Mouse (Mus musculus) cerebellum, adult 9-11 months (tissue): Measurements from ENCODE around the gene Fbxw19.
"Not testable (repeated sequence)": the region's sequence is repeated elsewhere in the genome, so short reads cannot be mapped to it uniquely, and the experiment has no call there.

ENCODE experiments used
- DNase-seq: peaks from one replicate; pipeline ENCODE4 v3.0.0; 2022

Gene Fbxw19

DNA sequence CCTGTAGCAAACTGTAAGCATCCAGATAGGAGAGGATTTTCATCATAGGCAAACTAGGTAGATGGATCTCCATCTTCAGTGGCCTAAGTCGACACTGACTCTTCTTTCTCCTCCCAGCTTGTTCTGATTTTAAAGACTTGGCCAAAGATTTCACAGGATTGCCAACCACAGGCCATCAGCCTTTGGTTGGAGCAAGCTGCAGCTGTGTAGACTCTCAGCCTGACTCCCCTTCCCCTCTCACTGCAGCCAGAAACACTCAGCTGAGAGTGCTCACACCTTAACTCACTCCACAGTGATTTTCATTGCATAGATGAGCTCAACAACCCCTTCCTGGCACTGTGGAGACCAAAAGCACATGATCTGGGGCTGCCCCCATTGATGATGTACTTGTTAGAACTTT lies at the start of gene Fbxw19:
Fbxw19 (minus strand) TSS at position 101 of the 400 bp plus-strand sequence.
- DNase-seq: not testable (repeated sequence)

DNA sequence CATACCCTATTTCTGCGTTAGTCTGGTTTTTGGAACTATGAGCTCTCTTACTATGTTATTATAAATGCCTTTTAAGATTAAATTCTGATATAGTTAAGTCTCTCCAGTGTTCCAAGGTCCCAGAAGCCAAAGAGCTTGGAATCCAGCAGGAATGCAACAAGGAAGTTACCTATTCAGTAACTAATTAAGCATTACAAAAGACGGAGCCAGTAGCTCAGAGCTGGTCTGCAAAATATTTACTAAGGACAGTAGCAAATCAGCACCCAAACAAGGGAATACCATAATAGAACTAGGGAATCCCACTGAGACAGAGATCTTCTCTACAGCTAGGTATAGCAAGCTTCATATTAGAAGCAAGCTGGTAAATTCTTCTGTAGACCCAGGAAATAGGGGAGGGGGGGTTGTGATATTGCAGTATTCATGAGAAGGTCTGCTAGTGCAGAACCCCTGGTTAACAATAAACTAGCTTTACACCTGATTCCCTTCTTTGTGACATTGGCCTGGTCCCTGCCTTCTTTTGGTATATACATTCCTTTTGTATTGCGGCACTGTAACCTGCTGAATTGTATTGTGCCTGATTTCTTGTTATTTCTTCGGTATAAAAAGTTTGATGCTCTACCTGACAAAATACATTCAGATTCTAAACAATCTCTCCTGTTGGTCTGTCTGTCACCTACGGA lies 27.9 kb upstream of the Fbxw19 start:
- DNase-seq: no peak

DNA sequence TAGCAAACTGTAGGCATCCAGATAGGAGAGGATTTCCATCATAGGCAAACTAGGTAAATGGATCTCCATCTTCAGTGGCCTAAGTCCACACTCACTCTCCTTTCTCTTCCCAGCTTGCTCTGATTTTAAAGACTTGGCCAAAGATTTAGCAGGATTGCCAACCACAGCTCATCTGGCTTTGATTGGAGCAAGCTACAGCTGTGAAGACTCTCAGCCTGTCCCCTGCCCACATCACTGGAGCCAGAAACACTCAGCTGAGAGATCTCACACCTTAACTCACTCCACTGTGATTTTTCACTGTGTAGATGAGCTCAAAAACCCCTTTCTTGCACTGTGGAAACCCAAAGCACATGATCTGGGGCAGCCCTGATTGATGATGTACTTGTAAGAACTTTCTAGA lies 46.6 kb downstream of the Fbxw19 start, which contains the start of gene Fbxw16:
Fbxw16 (minus strand) TSS at position 101 of the 400 bp plus-strand sequence.
- no peak for DNase-seq

DNA sequence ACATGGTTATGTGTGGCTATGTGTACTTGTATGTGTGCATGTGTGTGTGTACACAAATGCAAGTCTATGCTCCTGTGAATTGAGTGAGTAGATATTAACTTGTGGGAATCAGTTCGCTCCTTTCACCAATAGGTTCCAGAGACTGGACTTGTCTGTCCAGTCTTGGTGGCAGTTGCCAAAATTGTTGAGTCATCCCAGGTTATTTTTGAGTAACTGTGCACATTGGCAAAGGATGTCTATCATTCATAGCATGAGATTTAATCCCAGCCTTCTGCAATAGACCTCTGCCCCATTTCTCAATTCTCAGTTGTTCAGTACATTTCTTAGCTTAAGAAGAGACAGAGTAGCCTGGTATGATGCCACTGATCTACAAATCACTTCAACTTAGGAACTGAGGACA lies 62.7 kb downstream of the Fbxw19 start:
- DNase-seq: no peak
